Mouse (Mus musculus) retina, postnatal 1 day (tissue): ENCODE measurements around the gene Nrgn.
A peak's percentile ranks its signal among the peaks of the same experiment; 100 is the strongest.

Experiments
- DNase-seq: peaks from one replicate; pipeline ENCODE4 v3.0.0-alpha.2; 2012

Nrgn gene

DNA sequence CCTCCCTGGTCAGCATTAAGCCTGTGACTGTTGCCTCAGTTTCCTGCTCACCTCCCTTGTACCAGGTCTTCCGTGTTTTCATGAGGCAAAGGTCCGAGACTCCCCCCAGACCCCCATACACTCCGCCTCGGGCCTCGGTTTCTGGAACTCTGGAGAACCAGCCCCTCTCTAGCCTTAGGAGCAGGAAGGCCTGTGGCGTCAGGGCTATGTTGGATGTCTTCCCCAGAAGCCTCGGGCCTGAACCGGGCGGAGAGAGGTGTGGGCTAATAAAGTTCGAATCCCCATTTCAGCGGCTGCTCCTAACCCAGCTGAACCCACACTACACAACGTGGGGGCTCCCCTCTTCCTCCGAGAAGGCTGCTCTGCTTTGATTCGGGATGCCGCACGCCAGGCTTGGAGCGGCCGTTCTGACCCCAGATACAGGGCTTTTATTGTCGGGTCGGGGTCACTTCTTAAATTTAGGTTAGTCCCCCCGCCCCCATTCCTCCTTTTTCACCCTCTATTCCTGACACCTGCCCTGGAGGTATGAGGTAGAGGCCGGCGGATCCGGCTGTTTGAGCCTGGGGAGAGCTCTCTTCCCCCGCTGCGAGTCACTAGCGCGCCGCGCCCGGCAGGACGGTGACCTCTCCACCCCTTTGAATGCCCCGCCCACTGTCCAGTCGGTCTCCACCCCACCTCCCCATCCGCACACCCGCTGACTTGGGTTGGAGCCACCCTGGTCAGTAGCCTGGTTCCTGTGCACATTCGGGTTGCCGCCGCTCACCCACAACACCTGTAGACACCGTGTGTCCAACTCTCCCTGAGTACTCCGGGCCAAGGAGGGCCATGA is 25.1 kb downstream of the Nrgn start, which contains the start of gene Esam:
Gene Esam, plus strand, starts transcription at position 683 of the 829 bp plus-strand sequence.
- DNase-seq: peak; percentile 24

GRCm38 (mm10) chr9:37526443-37527395 is 26.0 kb downstream of the Nrgn start:
- peak; percentile 55 for DNase-seq

- DNase-seq: no peak
Observed at GRCm38 (mm10) chr9:37525461-37525860, 27.2 kb downstream of the Nrgn start.

DNA sequence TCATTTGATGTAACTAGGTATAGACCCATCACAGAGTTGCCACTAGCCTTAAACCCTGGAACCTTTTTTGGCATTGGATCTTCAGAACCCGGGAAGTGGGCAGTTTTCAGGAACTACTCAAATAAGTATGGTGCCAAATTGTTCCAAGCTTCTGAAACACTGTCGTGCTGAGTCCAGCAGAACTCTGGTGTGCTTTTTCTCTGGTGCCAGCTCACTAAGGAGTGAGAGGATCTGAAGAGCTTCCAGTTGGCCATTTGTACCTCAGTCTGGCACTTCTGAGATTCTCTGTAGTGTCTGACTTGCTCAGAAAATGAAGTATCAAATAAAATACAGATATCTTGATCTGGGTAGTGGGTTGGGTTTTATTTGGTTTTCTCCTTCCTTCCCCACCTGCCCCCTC is 32.7 kb downstream of the Nrgn start:
- no peak for DNase-seq

DNA sequence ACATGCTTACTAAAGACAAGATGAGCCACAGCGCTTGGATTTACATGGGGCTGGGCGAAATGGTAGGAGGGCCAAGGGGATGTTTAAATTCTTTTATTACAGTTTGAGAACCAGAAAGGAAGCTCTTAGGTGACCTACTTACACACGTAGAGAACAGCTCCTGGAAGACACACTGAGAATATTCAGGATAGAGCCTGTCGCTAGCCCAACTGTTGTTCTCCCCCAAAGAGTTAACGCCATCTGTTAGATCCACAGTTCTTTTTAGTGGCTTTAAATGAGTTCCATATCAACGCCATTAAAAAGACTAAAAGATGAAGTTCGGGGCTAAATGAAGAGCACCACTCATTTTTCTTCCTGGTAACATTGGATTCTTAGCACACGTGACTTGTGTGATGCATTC is 33.7 kb downstream of the Nrgn start:
- no peak for DNase-seq

DNA sequence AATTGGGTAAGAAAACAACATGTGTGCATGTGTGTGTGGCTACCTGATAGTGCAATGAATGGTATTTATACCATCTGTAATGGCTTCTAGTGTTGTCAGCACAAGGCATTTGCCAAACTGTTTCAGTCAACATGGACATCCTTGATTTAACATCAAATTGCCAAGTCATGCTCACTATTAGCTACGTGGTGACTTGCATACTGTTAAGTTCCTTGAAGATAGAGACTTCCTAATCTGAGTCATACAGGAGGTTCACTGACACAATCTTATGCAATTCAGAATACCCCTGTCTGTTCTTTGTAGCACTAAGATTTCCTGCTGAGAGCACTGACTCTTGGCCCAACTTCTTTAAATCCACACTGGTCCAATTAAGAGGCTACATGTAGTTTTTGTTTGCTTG is 35.2 kb downstream of the Nrgn start:
- no peak for DNase-seq

GRCm38 (mm10) chr9:37514456-37514855 is 38.2 kb downstream of the Nrgn start:
- no peak for DNase-seq

DNA sequence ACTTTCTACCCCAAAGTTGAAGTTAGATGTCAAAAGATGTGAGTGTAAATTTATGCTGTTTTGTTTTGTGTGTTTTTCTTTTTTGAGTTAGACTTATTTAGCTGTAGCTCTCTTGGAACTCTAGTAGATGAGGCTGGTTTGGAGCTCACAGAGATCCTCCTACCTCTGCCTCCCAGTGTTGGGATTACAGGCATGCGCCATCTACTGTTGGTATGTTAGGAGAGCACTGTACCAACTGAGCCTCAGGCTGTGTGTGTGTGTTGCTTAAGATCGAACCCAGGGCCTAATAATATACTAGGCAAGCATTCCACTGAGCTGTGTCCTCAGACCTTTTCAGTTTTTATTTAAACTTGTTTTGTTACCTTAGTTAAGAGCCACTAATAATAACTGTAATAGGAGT is 40.6 kb downstream of the Nrgn start:
- DNase-seq: no peak

- no peak for DNase-seq
Observed at GRCm38 (mm10) chr9:37506023-37506422, 46.7 kb downstream of the Nrgn start.

DNA sequence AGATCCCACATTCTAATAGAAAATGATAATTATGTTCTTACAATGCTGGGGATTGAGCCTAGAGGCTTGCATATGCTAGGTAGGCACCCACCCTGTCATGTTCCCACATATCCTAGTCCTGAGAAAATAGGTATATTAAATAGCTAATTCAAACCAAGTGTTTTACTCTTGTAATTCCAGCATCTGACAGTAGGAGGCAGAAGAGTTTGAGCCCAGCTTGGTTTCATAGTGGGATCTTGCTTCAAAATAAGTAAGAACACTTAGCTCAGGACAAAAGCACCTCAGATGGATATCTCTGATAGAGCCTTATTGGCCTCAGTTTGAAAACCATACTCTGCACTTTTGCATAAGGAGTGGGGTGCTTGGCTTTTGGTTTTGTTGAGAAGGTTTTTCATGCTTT is 48.4 kb downstream of the Nrgn start:
- no peak for DNase-seq

DNA sequence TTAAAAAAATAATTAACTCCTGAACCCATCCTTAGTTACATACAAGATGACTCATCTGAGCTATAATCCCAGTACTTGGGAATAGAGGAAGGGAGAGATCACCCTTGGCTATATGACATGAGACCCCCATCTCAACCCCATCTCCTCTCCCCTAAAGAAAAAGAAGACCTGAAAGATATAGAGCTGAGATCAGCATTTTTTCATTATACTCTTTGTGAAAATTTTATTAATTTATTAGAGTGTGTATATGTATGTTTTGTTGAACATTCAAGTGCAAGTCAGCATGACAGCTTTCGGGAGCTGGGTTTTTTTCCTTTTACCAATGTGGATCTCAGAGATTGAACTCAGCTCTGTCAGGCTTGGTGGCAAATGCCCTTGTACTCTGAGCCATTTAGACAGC is 51.5 kb downstream of the Nrgn start:
- DNase-seq: no peak

- no peak for DNase-seq
Observed at GRCm38 (mm10) chr9:37500201-37500600, 52.5 kb downstream of the Nrgn start.

DNA sequence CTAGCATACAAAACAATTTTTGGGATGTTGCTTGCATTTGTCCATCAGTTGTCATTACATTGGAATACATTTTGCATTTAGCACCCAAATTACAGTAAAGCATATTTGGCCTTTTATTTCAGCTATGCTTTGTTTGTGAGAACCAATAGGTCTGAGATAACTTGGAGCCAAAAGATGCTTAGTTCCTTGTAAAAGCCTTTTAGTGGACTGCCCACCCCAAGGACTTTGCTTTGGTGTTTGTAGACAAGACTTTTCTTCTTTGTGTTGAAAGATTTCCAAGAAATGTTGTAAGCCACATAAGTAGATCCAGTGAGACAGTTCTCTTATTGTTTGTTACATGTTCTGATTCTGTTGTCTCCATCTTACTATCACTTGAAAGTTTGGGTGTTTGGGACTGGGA is 56.4 kb downstream of the Nrgn start:
- no peak for DNase-seq

DNA sequence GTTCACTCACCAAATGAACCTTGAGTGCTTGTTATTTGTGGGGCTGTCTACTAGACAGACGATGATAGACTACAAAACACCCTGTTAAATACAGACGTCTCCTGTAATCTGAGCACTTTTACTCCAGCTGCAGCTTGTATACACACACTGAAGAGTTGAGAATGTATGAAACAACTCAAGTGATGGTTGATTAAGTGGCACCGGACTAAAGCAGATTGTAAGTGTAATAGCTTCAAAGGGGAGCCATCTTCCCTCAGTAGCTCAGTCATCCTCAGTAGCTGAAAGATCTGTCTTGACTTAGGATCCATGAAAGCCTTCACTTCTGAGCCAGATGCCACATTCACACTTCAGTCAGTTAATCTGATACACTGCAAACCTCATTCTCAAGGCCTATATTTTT is 56.9 kb downstream of the Nrgn start:
- DNase-seq: no peak
